Mouse (Mus musculus) gastrocnemius, adult 2 months (tissue): Measurements from ENCODE around the gene Rnf10. TPM values are rescaled to one million over a fixed set of nuclear protein-coding genes. Genes with fewer than 3 reads are reported as not detected.

ENCODE experiments used
- DNase-seq: peaks from one replicate; pipeline ENCODE4 v3.0.0; 2022
- H3K27ac ChIP-seq: fragments of 200-600 bp; 2 replicates; pipeline ENCODE4 v1.8.1; 2022; ENCODE audit warnings: mild to moderate bottlenecking
- H3K4me3 ChIP-seq: fragments of 200-600 bp; 2 replicates; pipeline ENCODE4 v1.8.1; 2022; ENCODE audit warnings: mild to moderate bottlenecking, moderate library complexity
- CTCF ChIP-seq: fragments of 200-600 bp; IDR thresholded peaks from 2 replicates; pipeline ENCODE4 v1.8.1; 2022; ENCODE audit warnings: antibody characterized with exemption, mild to moderate bottlenecking, moderate library complexity
- intact Hi-C: fragments of 180-260 bp; cut with DNase I; formaldehyde crosslinking; loops from one replicate; pipeline ENCODE4 v1.15.1; 2025
- total RNA-seq, 2 experiments: library from RNA; stranded (reverse); gene quantifications; 2 replicates each; pipeline ENCODE4 v1.2.3; 2021

Gene Rnf10
- total RNA-seq, 2 experiments from 2014 or later = 269 to 274 TPM

DNA sequence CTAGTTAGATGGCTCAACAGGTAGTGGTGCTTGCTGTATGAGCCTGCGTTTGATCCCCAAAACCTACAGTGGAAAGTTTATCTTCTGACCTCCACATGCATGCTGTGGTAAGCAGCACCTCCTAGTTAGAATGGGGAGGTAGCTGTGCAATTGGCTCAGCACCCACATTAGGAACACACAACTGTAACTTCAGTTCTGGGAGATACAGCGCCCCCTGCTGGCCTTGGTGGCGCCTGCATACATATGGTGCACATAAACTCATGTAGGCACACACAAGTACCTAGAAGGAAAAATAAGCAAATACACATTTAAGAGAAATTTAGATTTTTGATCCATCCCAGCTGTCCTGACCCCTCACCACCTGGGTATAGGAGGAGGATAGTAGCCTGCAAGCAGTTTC lies 50.2 kb downstream of the Rnf10 start:
- TF ChIP-seq CTCF = peak; percentile 36
- H3K4me3 ChIP-seq = no peak overlapping the region
- H3K27ac ChIP-seq = no peak overlapping the region
- intact Hi-C loops = no loop called here
- DNase-seq = no peak

DNA sequence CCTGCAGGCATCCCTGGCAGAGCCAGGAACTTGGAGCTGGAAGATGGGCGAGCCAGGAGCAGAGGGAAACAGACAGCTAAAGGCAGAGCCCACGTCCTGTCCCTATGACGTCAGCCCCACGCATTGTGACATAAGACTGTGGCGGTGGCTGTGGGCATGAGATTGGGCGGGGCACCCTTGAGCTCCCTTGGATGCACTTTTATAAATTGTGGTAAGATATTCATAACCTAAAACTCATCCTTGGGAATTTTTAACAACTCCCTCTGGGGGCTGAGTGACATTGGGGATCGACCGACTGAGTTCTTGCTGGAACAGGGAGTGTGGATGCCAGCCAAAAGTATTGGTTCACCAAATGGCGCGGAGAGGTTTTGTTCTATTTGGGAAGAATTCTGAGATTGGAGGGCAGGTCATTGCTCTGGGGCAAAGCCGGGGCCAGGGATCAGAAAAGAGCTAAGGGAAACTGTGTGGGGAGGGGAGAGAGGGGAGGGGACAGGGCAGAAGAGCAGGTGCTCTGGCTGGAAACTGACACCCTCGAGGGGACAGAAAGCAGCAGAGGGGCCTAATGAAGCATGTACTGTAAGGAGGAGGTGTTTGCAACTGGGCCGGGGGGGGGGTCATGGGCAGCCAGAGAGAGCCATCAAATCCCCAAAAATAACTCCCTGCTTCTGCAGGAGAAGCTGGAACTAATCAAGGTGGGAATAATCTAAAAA lies 51.6 kb downstream of the Rnf10 start:
- TF ChIP-seq CTCF = no peak
- no peak overlapping the region for H3K4me3 ChIP-seq
- intact Hi-C loops = no loop called here

DNA sequence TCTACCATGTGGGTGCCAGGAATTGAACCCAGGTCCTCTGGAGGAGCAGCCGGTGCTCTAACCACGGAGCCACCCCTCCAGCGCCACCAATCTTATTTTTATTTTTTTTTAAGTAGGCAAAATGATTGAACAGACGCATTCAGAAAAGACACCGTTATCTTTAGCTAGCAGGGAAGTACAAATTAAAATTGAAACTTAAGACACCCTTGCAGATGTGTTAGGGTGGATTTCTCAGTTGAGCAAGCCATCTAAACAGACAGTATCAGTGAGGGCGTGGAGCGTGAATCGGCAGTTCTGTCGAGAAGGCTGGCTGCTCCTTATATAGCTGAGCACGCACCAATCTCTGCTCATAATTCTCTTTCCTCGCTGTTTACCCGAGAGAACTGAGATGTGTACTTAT lies 54.7 kb downstream of the Rnf10 start:
- Histone ChIP-seq H3K27ac (no peak overlapping the region), H3K4me3 (no peak overlapping the region)
- no peak for DNase-seq
- no peak for TF ChIP-seq CTCF
- intact Hi-C loops = no loop called here

More for the DNA sequence above, 51.6 kb downstream of the Rnf10 start:
- DNase-seq = peak; percentile 35
- no peak overlapping the region for H3K27ac ChIP-seq

DNA sequence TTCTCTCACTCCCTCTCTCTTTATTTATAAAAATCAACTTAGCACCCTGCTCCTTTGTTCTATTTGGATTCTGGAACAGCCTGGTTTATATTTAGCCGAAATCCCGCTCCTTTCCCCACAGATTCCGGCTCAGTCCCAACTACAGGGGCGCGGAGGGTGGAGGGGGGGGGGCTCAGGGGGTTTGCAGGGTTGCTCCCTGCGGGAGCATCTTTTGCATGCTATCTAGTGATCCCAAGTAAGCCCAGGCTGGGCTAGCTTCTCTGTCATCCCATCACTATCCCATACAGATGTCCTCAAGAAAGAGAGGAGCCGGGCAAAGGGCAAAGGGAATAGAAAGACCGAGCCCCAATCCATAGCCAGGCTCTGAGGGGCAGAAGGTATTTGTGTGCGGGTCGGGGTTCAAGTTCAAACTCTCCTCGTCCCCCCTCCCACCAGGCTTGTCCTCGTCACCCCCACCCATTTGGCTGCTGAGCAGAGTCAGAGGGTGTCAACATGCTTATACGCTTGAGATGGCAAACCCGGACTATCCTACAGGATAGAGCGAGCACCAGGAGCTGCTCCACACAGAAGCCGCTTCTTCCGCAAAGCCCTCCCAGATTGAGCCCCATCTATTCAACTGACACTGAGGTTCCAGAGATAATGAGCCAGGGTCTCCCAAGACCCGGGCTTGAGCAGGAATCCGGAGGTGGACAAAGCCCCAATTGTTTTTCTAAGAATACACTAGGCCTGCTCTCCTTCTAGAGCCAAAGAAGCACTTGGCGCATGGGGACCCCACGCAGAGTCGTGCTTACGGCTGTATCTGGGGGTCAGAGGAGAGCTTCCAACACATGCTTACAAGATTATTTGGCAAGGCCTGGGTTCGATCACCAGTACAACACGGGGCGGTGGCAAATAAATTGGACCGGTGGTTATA lies 57.2 kb downstream of the Rnf10 start:
- no peak for TF ChIP-seq CTCF
- Histone ChIP-seq H3K4me3 (peak overlapping the region; percentile 59), H3K27ac (no peak overlapping the region; the same call in 1 of the 2 replicates)
- no peak for DNase-seq
- intact Hi-C loops = no loop called here

DNA sequence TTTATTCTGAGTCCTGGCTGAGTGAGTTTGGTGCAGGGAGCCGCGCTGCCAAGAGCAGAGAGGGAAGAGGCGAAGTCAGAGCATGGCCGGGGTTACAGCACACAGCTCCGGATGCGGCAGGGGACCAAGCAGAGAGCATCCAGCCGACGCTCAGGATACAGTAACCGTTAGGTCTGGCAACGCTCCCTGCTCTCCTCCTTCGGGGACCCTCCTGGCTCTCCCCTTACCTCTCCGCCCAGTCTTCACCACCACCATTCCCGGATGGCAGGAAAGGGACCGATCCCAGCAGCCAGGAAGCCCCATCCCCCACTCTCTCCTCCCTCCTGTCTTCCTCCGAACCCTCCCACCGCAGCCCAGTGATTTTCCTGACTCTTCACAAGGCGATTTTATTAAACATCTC lies 57.8 kb downstream of the Rnf10 start:
- peak; percentile 32 for DNase-seq
- intact Hi-C loops = no loop called here
- peak overlapping the region; percentile 59 for H3K4me3 ChIP-seq
- no peak for TF ChIP-seq CTCF
- H3K27ac ChIP-seq = peak overlapping the region; percentile 51

DNA sequence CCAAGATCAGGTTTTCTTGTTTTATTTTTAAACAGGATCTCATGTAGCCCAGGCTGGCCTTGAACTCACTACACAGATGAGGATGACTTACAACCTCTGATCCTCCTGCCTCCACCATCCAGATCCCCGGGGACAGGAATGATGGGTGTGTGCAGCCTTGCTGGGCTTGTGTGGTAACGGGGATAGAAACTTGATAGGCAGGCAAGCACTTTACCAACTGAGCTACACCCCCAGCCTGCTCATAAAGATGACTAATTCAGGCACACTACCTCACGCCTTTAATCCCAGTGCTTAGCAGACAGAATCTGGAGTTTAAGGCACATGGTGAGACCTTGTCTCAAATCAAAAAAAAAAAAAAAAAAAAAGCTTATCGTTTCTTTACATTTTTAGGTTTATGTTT lies 59.8 kb downstream of the Rnf10 start:
- no peak for TF ChIP-seq CTCF
- intact Hi-C loops = no loop called here
- DNase-seq = no peak
- H3K4me3 ChIP-seq = no peak overlapping the region
- no peak overlapping the region for H3K27ac ChIP-seq

DNA sequence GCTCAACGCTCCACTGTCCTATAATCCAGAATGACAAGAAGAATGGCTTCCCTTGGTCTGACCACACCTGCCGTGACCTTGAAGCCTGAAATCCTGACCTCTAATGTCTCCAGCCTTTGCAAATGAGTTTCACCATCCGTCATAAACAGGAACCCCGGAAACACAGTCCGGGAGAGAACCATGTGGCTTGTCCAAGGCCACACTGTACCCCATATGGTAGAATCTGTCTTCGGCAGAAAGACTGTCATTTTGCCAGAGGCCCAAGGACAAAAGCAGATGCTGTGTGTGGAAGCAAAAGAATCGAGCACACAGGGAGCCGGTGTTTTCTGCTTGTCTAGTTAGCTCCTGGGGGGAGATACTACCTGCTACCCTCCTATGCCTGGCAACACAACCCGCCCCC lies 60.2 kb downstream of the Rnf10 start:
- Histone ChIP-seq H3K4me3 (no peak overlapping the region), H3K27ac (no peak overlapping the region)
- no peak for TF ChIP-seq CTCF
- intact Hi-C loops = no loop called here
- DNase-seq = no peak

DNA sequence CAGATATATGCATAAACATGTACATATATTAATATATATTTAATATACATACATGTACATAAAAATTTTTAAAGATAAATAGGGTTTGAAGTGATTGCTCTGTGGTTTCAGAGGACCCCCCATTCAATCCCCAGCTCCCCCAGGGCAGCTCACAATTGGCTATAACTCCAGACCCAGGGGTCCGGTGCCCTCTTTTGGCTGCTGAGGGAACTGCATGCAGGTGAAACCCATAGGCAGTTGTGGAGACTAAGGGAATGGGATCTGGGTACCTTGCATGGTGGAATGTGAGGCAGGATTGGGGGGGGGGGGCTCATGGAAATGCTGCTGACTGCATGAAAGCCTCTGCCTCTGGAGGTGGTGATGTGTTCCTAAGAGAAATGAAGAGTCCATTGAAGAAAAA lies 62.3 kb downstream of the Rnf10 start:
- no peak overlapping the region for H3K4me3 ChIP-seq
- TF ChIP-seq CTCF = peak; percentile 69
- H3K27ac ChIP-seq = no peak overlapping the region
- intact Hi-C loops = no loop called here
- DNase-seq = peak; percentile 38

DNA sequence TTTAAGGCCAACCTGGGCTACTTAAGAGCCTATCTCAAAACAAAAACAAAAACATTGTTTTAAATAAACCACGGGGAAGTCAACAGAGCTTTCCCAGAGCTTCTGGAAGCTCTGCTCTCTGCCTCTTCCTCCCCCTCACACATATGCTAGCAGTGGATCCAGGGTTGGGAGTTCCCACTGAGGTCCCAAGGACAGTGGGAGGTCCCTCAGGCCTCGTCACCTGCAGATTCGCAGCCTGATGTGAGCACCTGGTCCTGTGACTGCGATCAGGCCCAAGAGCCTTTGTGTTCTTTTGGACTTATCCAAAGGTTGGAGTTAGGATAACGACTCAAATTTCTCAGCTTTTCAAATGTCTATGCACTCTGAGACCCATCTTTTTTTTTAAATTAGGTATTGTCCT lies 64.1 kb downstream of the Rnf10 start:
- no peak overlapping the region for H3K4me3 ChIP-seq
- intact Hi-C loops = no loop called here
- TF ChIP-seq CTCF = no peak
- H3K27ac ChIP-seq = no peak overlapping the region
- no peak for DNase-seq

DNA sequence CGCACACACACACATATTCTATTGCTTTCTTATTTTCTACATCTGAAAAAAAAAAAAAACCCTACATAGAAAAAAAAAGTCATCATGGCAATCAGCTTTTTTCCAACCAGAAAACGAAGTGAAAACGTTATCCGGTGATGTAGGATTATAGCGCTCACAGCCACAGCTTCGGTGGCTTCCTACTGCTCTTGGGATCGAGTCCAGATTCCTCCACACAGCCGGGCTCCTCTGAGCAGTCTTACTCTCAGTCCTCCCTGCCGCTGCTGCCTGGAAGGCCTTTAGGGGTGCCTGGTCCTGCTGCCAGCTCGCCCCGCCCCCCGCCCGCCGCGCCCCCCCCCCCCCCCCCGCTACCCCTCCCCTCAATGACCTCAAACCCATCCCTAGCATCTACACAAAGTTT lies 64.8 kb downstream of the Rnf10 start:
- DNase-seq = no peak
- no peak for TF ChIP-seq CTCF
- Histone ChIP-seq H3K4me3 (no peak overlapping the region), H3K27ac (no peak overlapping the region)
- intact Hi-C loops = no loop called here

DNA sequence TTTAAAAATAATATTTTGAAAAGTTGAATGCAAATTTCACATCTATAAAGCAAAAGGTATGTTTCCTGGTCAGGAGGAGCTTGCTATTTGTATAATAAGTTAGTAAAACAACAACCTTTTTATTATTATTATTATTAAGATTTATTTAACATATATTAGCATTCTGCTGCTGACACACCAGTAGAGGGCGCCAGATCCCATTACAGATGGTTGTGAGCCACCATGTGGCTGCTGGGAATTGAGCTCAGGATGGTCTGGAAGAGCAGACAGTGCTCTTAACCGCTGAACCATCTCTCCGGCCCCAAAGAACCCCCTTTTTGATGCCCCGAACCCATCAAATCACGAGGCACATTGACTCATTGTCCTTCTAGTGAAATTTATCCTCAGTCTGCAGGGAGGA lies 65.5 kb downstream of the Rnf10 start:
- intact Hi-C loops = no loop called here
- H3K4me3 ChIP-seq = no peak overlapping the region
- no peak for DNase-seq
- TF ChIP-seq CTCF = peak; percentile 29; the same call in 1 of the 2 replicates
- no peak overlapping the region for H3K27ac ChIP-seq

DNA sequence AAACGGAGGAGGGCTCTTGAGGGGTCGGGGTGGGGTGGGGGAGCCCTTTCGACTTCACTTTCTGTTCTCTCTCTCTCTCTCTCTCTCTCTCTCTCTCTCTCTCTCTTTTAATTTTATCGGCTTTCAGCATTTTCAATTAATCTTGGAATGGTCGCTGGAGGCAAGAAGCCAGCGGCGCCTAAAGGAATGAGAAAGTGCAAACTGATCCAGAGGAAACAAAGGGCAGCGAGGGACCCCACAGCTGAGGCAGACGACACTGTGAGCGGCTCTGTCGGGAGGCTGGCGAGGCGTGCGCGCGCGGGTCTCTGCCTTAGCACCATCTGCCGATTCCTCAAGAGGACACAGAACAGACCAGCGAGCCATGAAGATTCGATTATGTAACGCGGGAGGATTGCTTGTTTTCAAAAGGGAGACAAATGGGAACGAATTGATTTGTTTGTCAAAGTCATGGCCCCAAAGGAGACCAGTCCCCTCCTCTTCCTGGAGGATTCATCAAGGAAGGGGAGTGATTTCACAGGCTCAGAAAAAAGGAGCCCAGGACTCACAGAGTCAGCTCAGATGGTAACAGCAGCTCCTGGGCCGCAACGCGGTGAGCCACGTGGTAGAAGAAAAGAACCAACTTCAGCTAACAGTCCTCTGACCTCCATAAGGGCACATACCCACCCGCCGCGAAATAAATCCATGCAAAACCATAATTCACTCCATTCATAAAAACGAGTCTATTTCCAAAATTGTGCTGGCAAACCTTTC lies 68.0 kb downstream of the Rnf10 start:
- intact Hi-C loops = no loop called here
- DNase-seq = peak; percentile 63
- no peak for TF ChIP-seq CTCF
- Histone ChIP-seq H3K27ac (peak overlapping the region; percentile 79), H3K4me3 (peak overlapping the region; percentile 68)
